Mouse (Mus musculus): Measurements from ENCODE around the gene Tead2.
A peak's percentile ranks its signal among the peaks of the same experiment; 100 is the strongest.
"Not testable (repeated sequence)": the region's sequence is repeated elsewhere in the genome, so short reads cannot be mapped to it uniquely, and the experiment has no call there.

Tead2 gene

DNA sequence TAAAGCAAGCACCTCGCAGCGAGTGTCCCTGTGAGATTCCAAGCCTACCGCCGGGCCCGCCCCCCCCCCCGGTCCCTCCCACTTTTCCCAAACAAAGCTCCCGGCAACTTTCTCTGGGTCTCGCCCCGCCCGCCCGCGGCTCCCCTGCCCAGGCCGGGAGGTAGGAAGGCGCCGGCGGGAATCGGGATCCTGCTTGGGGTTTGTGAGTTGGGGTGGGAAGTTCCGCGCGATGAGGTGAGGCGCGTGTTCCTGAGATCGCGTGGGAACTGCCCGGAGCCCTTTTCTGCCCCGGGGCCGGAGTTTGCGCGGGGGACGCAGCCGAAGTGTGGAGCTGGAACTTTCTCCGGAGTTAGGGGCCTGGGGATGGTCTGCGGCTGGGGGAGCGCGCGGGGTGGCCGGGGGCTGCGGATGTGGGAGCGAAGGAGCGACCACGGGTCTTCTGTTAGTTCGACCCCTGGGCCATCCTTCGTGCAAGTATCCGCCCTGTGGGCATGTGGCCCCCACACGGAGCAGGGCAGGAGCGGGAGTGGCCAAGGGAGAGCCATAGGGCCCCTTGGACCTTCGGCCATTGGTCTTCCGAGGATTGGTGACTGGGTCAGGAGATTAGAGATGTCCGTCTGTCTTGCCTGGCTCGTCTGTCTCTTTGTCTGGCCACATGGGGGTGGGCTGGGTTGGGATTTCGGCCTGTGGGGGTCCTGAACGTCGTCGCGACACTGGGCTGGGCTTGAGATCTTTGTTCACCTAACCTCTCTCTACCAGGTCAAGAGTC is at the start of gene Tead2:
Gene Tead2 (plus strand): TSS at position 81 of the 769 bp plus-strand sequence.
- peak; percentile 75 for DNase-seq (ENCODE audit: low spot score)

DNA sequence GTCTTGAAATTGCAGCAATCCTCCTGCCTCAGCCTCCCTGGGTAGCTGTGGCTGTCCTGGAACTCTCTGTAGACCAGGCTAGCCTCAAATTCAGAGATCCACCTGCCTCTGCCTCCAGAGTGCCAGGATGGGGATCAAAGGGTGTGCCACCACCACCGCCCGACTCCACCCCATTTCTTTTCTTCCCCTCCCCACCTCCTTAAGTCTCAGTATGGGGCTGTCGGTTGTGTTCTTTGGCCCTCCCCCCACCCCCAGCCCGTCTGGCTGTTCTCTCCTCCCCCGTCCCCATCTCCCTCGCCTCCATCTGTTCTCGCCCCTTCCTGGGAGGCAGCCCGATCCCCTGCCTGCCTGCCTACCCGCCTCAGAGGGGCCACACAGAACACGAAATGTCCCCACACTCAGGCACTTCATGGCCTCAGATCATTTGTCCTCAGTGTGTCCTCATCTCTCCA is 48.6 kb upstream of the Tead2 start:
- DNase-seq (ENCODE audit: low spot score) = no peak

DNA sequence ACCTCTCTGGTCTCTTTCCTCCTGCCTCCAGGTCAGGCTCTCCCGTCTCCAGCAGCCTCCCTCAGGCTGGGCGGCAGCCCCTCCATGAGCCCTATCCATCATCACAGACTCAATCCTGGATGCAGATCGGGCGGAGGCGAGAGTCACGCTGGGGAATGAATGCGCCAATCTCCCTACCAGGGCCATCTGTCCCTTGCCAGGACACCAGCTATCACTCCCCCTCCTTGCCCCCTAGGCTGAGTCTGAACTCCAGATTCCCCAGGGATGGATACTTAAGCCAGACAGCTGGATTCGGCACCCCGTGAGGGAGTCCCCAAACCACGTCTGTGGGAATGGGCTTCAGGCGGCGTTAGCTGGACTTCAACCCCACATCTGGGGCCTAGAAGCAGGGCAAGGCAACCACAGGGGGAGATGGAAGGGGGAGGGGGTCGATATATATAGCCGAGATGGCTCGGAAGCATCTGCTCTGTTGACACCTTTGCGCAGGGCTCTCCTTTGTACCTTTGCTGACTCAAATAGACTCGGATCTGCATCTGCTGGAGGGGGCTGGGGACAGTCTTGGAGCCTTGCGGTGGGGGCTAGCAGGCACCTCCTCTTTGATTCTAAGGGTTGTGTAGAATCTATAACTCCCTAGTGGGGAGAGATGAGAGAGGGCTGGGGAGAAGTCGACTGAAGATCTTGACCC is 47.6 kb upstream of the Tead2 start:
- DNase-seq (ENCODE audit: low spot score) = no peak

DNA sequence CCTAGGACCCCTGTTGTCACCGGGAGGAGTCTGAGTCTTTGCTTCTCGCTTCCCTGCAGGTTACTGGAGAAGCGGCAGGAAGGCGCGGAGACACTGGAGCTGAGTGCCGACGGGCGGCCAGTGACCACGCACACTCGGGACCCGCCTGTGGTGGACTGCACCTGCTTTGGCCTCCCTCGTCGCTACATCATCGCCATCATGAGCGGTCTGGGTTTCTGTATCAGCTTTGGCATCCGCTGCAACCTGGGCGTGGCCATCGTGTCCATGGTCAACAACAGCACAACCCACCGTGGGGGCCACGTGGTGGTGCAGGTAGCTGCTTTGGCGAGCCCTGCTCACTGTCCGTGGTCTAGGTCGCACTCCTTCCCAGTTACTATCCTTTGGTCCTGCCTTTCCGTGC is 46.9 kb upstream of the Tead2 start:
- DNase-seq (ENCODE audit: low spot score) = no peak

DNA sequence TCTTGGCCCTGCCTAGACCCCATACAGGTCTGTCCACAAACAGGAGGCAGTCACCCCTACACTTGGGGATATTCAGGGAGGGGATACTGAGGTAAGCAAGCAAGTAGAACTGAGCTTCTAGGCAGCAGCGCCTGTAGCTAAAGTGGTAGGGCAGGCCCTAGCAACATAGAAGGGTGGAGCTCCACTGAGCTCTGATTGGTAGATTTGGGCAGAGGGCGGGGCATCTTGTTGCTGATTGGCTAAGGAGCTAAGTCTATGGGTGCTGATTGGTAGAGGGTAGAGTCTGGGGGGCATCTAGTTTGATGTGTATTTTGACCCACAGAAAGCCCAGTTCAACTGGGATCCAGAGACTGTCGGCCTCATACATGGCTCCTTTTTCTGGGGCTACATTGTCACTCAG is 46.1 kb upstream of the Tead2 start:
- no peak for DNase-seq (ENCODE audit: low spot score)

DNA sequence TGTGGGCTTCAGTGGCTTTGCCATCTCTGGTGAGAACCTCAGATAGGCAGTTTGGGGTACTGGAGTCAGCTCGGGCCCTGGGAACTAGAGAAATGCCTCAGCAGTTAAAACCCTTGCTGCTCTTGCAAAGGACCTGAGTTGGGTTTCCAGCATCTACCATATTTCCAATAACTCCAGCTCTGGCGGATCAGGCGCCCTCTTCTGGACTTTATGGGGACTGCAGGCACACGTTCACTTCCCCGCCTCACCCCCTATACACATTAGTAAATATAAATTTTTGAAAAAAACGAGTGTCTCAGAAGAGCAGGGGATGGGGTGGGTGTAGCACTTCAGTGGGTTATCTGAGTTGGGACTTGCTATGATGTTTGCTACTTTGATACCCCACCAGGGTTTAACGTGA is 42.6 kb upstream of the Tead2 start:
- DNase-seq (ENCODE audit: low spot score) = no peak

DNA sequence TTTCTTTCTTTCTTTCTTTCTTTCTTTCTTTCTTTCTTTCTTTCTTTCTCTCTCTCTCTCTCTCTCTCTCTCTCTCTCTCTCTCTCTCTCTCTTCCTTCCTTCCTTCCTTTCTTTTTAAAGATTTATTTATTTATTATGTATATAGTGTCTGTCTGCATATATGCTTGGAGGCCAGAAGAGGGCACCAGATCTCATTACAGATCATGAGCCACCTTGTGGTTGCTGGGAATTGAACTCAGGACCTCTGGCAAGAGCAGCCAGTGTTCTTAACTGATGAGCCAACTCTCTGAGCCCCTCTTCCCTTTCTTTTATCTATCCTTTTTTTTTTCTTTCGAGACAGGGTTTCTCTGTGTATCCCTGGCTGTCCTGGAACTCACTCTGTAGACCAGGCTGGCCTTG is 41.8 kb upstream of the Tead2 start:
- not testable (repeated sequence) for DNase-seq (ENCODE audit: low spot score)

DNA sequence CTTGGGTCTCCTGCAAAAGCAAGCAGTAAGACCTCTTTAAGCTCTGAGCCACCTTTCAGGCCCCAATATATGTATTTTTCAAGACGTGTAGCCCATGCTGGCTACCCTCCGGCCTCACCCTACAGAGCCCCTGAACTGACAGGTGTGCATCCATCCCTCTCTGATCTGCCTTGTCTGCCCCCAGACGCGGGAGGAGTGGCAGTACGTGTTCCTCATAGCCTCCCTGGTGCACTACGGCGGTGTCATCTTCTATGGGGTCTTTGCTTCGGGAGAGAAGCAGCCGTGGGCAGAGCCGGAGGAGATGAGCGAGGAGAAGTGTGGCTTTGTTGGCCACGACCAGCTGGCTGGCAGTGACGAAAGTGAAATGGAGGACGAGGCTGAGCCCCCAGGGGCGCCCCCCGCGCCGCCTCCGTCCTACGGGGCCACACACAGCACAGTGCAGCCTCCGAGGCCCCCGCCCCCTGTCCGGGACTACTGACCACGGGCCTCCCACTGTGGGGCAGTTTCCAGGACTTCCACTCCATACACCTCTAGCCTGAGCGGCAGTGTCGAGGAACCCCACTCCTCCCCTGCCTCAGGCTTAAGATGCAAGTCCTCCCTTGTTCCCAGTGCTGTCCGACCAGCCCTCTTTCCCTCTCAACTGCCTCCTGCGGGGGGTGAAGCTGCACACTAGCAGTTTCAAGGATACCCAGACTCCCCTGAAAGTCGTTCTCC is 40.8 kb upstream of the Tead2 start:
- peak; percentile 57 for DNase-seq (ENCODE audit: low spot score)

DNA sequence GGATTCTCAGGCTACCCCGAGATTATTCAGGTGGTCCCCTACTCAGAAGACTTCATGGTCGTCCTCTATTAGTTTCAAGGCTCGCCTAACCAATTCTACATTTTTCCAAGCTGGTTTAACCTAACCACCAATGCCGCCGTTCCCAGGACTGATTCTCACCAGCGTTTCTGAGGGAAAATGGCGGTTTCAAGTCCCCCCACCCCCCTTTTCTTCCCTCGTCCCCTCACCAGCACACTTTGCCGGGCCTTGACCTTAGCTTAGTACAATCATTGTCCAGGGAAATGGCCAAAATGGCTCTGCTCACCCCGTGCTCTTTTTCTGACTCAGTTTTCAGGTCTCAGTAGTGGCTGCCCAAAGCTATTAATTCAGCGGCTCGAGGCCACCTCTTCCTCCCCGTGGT is 40.2 kb upstream of the Tead2 start:
- DNase-seq (ENCODE audit: low spot score) = no peak

DNA sequence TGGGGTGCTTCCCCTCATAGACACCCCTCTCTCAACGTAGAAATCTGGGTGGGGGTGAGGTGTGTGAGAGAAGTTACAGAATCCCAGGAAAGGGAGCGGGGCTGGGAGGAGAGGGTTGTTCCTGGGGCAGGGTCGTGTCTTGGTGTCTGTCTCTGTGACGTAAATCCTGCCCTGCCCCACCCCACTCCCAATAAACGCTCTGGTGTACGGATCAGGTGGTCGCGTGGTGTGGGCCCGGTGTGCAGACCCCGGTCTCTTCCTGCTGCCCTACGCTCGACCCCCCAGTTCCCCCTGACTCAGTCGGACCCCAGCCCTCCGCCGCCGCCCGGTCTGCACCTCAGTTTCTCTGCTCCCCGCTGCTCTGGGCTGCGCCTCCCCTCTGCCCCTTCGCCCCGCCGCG is 39.6 kb upstream of the Tead2 start:
- no peak for DNase-seq (ENCODE audit: low spot score)

DNA sequence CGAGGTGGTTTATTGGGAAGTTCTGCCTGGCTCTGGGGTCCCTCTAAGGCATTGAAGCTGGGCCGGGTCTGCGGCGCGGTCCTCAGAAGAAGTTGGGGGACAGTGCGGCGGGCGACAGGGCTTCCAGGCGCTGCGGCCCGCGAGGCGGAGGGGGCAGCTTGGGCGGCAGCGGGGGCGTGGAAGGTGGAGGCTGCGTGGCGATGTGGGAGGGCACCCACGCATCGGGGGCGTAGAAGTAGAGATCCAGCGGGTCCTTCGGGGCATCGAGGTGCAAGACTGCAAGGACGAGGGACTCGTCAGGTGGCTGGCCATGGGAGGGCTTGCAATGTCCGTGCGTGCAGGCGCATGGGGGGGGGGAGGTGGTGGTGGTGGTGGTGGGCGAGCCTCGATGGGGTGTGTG is 39.2 kb upstream of the Tead2 start:
- DNase-seq (ENCODE audit: low spot score) = no peak

DNA sequence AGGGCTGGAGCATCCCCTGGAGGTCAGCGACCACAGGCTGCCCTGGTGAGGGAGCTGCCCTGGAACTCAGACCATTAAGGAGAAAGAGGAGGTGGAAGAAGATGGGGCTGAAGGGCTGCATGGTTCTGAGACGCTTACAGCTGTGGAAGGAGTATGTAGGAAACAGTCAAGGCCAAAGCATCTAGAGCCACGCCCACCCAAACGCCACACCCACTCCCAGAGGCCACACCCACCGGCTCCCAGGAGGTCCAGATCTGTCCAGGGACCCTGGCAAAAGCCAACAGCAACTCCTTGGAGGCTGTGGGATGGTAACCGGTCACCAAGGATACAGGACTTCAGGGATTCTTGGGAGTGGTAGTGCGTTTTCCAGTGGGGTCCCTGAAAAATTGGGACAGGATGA is 37.0 kb upstream of the Tead2 start:
- no peak for DNase-seq (ENCODE audit: low spot score)

DNA sequence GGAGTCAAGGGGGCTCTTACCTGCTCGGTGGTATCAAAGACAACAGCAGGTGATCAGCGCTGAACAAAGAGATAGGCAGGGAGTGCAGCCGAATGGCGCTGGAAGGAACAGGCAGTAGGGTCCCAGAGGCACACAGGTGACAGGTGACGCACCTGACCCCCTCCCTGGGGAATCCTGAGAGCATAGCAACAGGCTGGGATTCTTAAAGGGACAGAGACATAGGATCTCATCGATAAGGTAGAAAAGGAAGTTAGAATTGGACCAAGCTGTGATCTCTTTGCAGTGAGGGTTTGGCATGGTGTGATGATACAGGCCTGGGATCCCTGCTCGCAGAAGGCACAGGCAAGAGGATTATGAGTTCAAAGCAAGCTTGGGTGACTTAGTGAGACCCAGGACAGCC is 36.1 kb upstream of the Tead2 start, which contains the start of gene Gfy:
Gene Gfy (minus strand): TSS at position 101 of the 400 bp plus-strand sequence.
- no peak for DNase-seq (ENCODE audit: low spot score)

DNA sequence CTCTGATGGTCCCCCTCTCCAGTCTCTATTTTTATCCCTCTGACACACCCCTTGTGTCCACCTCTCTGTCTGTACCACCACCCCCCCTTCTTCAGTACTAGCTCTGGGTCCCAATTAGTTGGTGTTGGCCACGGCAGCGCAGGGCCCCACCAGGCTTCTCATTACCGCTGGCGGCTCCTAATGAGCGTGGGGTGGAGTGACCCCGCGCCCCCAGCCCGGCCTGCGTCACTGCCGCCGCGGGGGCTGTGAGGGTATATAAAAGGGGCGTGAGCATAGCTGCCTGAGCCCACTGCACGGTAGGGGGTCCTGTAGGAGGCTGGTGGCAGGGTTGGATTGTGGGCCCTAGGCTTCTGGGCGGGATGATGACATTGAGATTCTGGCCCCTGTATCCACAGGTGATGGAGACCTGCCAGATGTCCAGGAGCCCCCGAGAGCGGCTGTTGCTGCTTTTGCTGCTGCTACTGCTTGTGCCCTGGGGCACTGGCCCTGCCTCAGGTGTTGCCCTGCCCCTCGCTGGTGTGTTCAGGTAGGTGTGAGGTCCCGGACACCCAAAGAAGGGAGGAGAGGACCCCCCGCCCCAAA is 34.6 kb upstream of the Tead2 start, which contains the start of gene Pth2:
Gene Pth2 (plus strand): TSS at position 100 of the 582 bp plus-strand sequence.
- DNase-seq (ENCODE audit: low spot score) = peak; percentile 70

DNA sequence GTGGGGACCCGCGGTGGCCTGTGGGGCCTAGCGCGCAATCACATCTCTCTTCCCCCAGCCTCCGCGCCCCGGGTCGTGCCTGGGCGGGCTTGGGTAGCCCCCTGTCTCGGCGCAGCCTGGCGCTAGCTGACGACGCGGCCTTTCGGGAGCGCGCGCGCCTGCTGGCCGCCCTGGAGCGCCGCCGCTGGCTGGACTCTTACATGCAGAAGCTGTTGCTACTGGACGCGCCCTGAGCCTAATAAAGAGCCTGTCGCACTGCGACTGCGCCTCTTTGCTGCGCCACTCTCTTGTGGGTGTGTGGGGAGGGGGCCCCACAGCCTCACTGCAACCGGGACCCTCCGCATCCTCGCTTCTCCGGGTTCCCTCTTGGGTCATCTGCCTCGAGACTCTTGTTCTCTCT is 34.0 kb upstream of the Tead2 start:
- peak; percentile 76 for DNase-seq (ENCODE audit: low spot score)

DNA sequence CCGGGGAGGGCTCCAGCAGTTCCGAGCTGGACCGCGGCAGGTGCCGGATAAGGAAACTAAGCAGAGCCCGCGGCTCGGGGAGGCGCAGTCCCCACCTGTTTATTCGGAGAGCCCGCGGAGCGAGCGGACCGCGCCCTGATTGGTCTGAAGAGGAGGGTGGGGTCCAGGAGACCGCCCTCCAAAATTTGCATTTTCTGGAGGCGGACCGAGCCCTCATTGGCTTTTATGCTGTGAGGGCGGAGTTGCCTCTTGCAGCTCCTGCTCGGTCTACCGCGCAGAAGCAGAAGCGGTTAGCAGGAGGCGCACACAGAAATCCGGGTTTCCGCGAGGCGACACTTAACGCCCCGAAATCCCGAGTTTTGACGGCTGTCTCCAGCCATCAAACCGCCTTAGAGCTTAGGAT is 33.4 kb upstream of the Tead2 start:
- DNase-seq (ENCODE audit: low spot score) = peak; percentile 90

DNA sequence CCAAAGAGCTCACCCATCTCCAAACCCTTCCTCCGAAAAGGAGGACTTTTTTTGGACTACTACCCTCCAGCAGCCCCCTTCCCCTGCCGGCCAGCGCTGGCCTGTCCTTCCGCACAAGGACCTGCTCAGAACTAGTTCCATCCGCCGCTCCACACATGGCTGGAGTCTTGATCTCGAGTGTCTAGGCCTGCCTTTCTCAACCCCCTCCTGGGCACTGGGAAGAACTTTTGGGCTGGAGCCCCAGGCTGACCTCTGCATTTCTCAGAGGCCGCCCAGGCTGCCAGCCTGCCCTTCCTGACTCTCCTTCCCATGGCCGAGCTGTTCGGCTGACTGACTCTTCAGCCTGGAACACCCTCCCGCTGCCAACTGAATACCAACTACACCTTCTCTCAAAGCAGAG is 32.9 kb upstream of the Tead2 start:
- DNase-seq (ENCODE audit: low spot score) = no peak

DNA sequence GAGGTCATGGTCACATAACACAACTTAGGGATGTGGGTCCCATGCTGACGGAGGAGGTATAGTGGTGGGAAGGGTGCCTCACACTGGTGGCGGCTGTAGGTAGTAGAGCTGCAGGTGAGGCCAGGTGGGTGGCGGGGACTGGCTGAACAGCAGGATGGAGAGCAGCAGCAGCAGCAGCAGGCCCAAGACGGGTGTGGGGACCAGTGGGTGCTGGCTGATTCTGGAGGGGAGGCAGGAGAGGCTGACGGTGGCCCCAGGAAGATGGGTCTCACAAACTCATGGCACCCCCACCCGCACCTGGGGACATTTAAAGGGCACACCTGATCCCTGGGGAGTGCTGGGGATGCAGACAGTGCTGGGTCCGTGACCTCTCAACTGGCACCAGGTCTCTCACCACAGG is 31.9 kb upstream of the Tead2 start:
- no peak for DNase-seq (ENCODE audit: low spot score)

DNA sequence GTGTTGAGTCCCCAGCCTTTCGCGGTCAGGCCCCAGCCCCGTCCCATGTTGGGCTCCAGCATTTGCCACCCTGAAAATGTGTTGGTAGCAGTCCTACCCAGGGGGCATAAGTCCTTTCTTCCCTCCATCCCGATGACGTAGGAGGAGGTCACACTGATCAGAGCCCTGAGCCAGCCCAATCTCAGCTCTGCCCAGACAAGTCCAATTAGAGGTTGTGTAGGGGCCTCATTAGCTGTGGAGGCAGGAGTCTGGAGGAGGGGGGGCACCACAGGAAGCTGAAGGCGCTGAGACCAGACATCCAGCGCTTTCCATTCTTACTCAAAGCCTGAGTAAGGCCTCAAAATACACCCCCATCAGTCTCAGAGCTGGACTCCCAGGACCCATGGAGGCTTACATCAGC is 29.6 kb upstream of the Tead2 start:
- DNase-seq (ENCODE audit: low spot score) = peak; percentile 53

DNA sequence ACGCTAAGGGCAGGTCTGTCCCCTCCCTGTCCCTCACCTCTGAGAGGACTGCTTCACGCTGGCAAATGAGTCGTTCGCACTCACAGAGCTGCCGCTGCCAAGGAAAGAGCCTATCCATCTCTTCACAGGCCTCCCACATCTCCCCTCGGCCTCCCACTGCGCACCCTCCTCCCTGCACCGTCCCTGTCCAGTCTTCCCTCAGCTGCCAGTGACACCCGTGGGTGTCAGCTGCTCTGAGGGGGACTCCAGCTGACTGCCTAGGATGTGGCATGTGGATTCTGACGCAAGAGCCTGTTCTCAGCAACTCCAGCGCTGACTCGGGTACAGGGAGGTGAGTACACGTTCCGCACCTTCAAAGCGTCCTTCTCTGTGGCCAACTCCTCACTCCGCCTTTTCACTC is 26.0 kb upstream of the Tead2 start:
- no peak for DNase-seq (ENCODE audit: low spot score)

DNA sequence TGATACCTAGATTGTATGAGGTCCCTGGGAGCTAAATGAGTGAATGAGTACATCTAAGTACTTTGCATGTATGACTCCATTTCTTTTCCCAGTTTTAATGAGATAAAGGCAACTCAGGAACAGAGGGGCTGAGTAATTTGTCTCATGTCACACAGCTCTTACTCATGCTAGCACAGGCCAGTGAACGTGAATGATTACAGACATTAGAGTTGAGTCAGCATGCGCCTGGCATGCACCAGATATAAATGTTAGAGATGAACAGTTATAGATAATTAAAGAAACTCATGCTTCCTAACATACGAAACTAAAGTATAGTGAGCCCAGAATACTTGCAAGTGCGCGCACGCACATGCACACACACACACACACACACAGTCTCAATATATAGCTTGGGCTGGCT is 25.4 kb upstream of the Tead2 start:
- no peak for DNase-seq (ENCODE audit: low spot score)

DNA sequence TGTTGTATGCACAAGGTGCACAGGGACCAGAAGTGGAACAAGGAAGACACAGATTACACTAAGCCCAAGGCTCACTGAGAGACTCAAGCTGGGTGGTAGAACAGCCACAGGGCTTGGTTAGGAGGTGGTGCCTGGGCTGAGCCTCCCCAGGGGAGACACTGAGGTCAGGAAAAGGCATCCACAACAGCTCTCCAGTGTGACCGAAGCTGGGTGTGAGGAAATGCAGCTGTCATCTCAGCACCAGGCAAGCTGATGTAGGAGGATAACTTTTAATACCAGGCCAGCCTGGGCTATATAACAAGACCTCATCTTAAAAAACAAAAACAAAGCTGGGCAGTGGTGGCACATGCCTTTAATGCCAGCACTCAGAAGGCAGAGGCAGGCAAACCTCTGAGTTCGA is 24.4 kb upstream of the Tead2 start:
- DNase-seq (ENCODE audit: low spot score) = no peak

Data from retina, embryonic 14.5 days (tissue).